Mouse (Mus musculus) hematopoietic stem cell, adult 5-6 weeks (primary cell): Measurements from ENCODE around the gene Ola1. TPM values are rescaled to one million over a fixed set of nuclear protein-coding genes. Genes with fewer than 3 reads are reported as not detected.
A peak's percentile ranks its signal among the peaks of the same experiment; 100 is the strongest.

Experiments
- ATAC-seq, 2 experiments: fragments of 125-278 bp in 1 of 2; replicated peaks in 1 of 2; 2 replicates each; pipeline ENCODE4 v1.8.0; 2016 to 2017; ENCODE audit warnings: inconsistent platforms in 2 of 2, mild to moderate bottlenecking in 2 of 2, moderate number of reproducible peaks in 2 of 2, low read depth in 1 of 2, moderate TSS enrichment in 1 of 2; ENCODE audit not compliant: low FRiP score in 2 of 2, poor library complexity in 2 of 2, severe bottlenecking in 2 of 2, insufficient read depth in 1 of 2, low TSS enrichment in 1 of 2
- total RNA-seq: library from RNA; stranded (forward); fragments of 172-1452, 232-1000 nt; gene quantifications from 2 replicates; pipeline ENCODE4 v1.2.3, GENCODE M21; 2017

The Ola1 gene
- total RNA-seq, 1 experiment from 2014 or later, result 115 TPM

DNA sequence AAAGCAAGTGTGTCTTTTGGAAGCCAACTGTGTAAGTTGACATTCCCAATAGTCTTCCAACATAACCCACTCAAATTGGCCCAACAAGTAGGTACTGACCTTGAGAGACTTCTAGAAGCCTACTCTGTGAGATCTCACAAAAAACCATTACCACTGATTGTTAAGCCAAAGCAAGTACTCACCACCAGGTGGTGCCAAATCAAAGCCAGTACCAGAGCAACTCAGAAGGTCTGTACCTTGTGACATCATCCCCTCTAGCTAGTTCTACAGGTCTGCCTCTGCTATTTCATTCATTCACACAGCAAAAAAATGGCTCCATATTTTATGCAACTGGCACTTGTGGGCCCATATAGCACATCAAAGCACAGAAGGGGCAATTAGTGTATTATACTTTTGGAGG is 51.6 kb downstream of the Ola1 start:
- ATAC-seq, result peak; percentile 72 to 75; a peak in 3 of 4 replicates

DNA sequence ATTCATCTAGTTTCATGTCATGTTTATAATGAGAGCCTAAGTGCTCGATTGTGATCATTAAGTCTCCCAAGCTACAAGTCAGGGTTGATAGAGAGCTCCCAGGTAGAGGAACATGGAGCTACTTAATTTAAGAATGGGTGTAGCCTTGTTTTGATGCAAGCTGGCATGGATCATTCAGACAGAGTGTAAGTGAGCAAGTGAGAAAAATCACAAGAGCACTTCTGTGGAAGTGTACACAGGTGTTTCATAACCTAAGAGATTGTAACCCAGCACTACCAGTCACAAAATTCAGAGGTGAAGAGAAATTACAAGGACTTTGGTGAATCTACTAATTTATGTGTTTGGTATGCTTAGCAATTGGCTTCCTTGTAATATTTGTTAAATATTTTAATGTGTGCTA is 54.1 kb downstream of the Ola1 start:
- no peak for ATAC-seq

DNA sequence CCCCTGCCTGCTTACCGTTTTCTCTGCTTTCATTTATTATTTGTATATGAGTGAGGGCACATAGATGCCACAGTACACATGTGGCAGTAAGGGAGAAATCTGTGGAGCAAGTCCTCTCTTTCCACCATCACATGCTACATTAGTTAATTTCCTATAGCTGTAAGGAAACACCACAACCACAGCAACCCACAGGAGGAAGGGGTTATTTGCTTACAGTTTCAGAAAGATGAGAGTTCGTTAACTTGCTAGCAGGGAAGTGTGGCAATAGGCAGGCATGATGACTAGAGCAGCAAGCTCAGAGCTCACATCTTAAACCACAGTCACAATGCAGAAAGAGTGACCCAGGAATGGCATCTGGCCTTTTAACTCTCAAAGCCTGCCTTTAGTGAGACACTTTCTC is 58.0 kb downstream of the Ola1 start:
- peak; percentile 78 to 92 for ATAC-seq

DNA sequence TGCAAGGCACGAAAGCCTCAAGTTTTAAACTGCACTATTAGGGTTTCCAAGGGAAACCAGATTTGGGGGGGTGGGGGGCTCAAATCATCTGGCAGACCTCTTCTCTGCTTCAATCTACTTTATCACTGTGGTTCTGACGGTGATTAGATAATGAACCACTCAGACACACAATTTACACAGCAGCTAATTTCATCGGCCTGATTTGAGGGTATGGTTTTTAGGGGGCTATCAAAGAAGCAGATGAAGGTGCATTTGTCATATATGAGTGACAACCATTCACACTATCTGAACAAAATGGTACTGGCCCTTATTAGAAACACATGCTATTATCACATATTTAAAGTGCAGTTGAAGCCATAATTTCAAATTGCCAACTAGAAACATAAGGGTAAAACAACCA is 61.5 kb downstream of the Ola1 start:
- ATAC-seq, result no peak

DNA sequence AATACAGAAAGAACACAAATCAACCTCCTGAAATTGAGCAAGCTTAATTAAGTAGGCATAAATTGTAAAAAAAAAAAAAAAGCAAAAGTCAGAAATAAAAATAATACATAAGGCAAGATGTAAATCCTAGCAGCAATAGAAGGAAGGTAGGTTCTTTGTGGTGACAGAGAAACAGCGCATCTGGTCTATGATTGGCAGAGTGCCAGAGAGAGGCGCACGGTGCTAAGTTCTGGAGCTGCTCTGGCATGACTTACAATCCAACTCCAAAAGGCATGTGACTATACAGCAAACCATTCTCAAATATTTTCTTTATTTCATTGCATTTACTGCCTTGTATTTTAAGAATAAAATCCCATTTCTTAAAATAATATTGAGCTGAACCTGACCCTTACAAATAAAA is 68.2 kb downstream of the Ola1 start:
- no peak for ATAC-seq

DNA sequence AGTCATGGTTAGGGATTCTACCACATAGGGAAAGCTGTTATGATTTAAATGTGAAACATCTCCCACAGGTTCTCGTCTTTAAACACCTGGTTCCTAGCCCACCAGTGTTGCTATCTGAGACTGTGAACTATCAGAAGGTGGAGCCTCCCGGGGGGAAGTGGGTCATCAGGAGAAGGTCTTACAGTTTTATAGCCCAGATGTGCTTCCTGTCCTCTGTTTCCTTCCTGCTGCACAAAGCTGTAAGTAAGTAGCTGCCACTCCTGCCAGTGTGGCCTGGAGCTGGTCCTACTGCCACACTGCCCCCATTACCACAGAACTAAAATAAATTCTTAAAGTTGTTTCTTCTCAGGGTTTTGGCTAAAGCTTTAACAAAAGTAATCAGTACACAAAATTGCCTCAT is 72.6 kb downstream of the Ola1 start:
- peak; percentile 49 to 60; a peak in 3 of 4 replicates for ATAC-seq

DNA sequence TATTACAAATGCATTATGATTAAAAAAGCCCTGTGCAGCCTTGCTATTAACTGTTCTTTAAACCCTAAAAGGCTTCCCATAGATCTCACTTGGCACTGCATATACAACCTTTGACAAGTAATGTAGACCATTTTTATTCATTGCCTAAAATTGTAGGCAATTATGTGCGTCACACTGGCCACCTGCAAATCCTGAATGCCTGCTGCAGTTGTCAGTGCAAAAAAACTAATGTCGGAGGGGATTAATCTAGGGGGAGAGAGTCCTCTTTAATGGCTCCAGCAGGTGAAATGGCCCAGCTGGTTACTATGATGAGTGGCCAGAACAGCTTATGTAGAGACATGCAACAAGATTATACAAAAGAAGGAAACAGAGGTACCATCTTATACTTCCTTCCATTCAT is 75.0 kb downstream of the Ola1 start:
- ATAC-seq, result no peak

DNA sequence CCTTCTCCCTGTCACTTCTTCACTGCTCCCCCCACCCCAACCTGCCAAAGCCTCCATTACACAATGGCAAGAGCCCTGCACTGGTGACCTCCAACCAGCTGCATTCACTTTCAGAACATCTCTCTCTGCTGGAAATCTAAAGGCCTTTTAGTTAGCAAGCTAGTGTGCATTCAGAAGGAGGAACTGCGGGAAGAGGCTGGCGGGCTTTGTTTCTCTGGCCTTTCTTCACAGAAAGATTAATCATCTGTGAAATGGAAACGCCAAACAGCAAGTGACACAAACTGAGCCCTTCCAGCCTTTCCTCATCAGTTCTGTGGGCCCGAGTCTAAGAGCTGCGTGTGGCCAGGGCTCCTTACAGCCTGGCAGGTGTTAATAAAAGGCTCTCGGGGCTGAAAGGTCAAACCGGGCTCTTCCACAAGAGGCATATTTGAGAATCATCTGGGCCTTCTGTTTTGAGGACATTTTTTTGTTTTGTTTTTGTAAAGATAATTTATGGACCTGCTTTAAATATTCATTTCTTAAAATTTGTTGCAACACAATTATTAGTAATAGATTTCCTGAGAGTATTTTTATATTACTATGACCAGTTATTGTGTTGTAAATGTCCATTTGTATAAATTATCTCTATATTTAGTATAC is 75.8 kb downstream of the Ola1 start:
- ATAC-seq, result no peak

DNA sequence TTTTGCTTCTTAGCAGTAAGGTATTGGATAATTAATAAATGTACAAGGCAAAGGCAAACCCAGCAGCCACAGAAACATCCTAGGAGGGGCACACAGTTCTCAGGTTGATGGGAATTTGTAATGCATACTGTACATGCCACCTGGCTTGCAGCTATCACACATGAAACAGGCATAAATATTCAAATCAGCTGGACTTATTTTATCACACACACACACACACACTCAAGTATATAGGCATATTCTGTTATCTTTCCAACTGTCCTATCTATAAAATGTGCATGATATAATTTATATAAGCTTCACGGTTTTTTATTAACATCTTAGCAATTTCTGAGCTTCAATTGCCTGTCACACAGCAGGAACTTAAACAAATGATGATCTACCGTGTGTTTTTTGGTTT is 85.8 kb downstream of the Ola1 start:
- no peak for ATAC-seq

DNA sequence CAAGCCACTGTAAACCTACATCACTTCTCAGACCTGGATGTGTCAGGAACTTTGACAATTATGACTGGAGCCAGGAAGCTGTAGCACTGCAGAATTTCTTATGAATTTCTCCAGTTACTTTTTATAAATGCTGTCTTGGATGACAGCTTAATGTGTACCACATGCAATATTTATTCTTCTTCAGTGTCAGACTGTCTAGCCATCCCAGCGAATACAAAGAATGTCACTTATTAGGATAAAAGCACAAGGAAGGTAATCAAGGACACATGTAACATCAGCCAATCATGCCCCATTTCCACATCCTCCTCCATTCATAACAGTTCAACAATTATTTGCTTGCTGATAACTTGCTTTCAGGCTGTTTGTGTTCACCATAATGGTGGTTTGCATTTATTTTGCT is 91.0 kb downstream of the Ola1 start:
- ATAC-seq, result no peak

DNA sequence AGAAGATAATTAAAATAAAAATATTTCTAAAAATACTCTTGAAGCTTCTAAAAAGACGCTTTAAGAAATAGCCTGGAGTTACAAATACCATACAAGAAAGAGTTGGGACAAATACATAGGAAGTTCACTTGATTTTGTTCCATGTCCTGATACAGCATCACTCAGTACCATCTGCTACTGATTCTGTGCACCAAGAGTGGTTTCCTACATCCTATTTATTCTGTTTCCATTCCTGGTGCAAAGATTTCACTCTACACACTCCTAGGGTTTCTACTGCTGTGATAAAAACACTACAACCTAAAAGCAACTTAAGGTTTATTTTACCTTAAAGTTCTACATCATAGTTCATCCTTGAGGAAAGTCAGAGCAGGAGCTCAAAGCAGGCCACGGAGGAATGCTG is 99.9 kb downstream of the Ola1 start:
- ATAC-seq, result no peak

DNA sequence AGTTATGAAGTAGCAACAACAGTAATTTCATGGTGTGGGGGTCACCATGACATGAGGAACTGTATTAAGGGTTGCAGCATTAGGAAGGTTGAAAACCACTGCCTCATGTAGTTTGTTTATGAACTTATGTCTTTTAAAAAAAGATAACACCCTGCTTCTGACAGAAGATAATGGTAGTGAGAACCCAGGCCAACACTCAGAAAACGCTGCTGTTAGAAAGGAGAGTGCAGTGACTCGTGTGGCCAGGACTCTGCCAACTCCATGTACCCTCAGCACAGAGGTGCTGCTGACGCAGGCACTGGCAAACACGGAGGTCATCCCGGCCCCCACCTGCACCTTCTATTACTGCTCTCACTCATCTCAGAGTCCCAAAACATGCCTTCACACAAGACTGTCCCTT is 111.6 kb downstream of the Ola1 start:
- ATAC-seq, result no peak

DNA sequence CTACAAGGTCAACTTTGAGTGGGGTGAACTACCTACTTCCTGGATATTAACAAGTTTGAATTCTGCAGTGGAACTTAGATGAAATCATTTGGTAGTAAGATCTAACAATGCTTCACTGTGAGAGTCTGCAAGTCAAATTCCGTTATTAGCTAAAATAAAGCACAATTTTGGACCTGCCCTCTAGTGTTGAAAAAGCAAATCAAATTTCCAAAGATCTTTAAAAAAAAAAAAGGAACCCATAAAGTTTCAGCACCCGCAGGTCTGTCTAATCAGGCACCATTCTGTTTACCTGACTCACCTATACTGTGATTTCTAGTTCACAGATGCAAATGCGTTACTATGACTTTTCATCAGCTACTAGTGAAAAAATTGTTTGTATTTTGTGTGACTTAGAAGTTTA is 122.2 kb downstream of the Ola1 start:
- no peak for ATAC-seq

DNA sequence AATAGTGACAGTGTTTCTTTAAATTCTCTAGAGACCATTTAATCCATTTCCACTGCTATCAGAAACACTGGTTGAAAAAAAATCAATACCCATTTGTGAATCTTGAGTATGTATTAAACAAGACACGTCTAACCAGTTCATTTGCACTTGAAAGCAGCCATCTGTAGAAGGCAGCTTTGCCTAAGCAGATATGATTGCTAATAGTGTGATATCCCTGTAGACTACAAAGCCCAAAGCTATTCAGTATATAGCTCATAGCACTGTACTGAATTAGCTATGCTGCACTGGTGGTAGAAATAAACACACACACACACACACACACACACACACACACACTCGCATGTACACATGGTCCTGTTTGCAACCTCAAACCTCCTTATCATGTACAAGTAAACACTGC is 123.4 kb downstream of the Ola1 start:
- ATAC-seq, result no peak

DNA sequence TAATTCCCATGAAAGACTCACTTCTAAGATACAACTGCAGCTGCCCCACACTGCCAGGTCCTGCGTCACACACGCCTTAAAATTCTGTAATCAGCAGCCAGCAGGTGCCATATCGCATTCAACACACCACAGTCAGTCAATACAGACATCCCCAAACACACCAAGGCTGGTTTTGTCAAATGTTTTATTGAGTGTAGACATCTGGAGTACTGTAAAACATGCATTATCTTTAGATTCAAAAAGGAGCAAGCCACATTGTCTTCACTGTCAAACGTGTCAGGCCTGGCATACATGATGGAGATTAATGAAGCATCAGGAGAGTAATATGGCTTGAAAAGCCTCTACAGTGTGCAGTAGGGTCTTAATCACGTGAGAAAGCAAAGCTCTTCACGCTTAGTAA is 125.7 kb downstream of the Ola1 start:
- ATAC-seq, result peak in 1 of 2 experiments; percentile 27; a peak in 1 of 4 replicates

DNA sequence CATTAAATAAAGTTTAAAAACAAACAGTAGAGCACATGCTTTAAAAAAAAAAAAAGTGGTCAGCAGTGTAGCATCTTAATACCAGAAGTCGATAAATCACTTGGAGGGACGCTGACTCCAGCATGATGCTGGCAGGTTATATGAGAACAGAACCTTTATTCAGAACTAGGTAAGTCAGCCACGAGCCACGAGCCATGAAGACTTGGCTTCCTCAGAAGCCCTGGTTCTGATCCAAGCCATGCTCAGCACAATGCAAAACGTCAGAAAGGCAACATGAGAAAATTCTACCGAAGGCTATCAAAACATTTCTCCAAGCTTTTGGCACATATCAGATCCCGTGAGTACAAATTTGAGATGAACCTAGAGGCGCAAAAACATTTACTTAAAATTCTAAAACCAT is 127.4 kb downstream of the Ola1 start:
- no peak for ATAC-seq

DNA sequence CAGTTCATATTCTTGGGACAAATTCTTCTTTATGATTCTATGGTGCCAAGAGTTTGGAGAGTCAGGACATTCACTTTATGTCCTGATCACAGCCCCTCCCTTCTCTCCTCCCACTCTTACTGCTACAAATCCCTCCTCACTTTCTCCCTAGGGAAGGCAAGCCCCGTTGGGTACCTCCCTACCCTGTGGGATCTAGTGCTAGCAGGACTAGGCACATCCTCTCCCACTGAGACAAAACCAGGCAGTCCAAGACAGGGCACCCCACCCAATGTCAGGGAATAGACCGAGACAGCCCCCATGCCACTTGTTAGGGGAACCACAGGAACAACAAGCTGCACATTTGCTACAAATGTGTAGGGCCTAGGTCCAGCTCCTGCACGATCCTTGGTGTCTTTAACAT is 131.1 kb downstream of the Ola1 start:
- ATAC-seq, result no peak

DNA sequence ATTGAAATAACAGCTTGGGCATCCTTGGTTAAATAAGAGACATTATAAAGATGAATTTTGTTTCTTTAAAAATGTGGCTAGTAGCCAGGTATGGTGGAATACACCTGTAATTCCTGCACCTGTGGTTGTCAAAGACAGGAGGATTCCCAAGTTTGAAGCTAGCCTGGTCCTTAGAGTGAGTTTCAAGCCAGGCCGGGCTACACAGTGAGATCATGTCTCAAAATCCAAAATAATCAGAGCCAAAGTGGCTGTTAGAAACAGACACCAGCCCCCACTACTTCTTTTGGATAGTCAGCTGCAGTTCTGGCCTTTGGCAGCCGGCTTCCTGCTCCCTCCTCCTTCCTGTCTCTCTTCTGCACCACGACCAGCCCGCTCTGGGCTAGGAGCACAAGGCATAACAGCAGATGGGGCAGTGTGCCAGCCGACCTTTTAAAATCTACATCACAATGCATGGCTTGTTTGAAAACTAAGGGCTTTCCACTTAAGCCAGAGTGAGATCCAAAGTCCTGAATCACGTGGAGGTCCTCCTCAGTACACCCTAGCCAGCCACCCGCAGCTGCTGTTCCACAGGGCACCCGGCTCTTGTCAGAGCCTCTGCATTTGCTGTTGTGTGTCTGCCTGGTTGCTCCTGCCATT is 132.9 kb downstream of the Ola1 start:
- ATAC-seq, result peak; percentile 46 to 76

DNA sequence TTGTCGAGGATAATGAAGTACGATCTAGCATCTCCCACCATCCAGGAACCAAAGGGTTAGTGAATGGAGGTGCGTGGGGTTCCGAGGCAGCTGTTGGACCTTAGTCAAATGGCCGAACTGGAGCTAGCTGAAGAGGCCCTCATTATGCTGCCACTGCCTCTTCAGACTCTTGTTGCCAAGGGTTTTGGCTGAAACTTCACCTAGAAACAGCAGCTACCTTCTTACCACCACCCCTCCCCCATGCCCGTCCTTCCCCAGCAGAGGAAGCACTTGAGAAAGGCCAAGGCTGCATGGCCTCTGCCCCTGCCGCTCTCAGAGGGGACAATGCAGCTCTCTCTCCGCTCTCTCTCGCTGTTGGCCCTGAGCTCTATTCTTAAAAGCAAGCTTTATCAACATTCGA is 136.2 kb downstream of the Ola1 start:
- ATAC-seq, result no peak
